Mouse (Mus musculus) midbrain, postnatal 0 days (tissue): ENCODE data around the gene Arhgap15. TPM values are rescaled to one million over a fixed set of nuclear protein-coding genes. Genes with fewer than 3 reads are reported as not detected.
A peak's percentile ranks its signal among the peaks of the same experiment; 100 is the strongest.

Experiments
- ATAC-seq: fragments of 200-750 bp; cut with Nextera tagmentation; 2 replicates; pipeline ENCODE4 v1.8.0; 2017; ENCODE audit warnings: moderate number of reproducible peaks, mild to moderate bottlenecking, moderate TSS enrichment, moderate library complexity; ENCODE audit not compliant: low FRiP score
- DNase-seq: peaks from one replicate; pipeline ENCODE4 v3.0.0-alpha.2; 2015; ENCODE audit warnings: low spot score
- H3K27ac ChIP-seq: fragments of 300-500 bp; sonication (generic); 2 replicates; pipeline ENCODE4 v1.5.1; 2014; ENCODE audit warnings: low read depth, mild to moderate bottlenecking, low read length, mixed read lengths
- H3K27me3 ChIP-seq: fragments of 300-500 bp; sonication (generic); 2 replicates; pipeline ENCODE4 v1.6.1; 2014; ENCODE audit warnings: low read length, control low read depth, mixed read lengths; ENCODE audit not compliant: insufficient read depth
- H3K36me3 ChIP-seq: fragments of 300-500 bp; sonication (generic); 2 replicates; pipeline ENCODE4 v1.6.1; 2014; ENCODE audit warnings: low read length, control low read depth, mixed read lengths; ENCODE audit not compliant: insufficient read depth
- H3K4me1 ChIP-seq: fragments of 300-500 bp; sonication (generic); 2 replicates; pipeline ENCODE4 v1.6.1; 2014; ENCODE audit warnings: mild to moderate bottlenecking, control low read depth, antibody characterized with exemption, low read length, mixed read lengths; ENCODE audit not compliant: insufficient read depth
- H3K4me2 ChIP-seq: fragments of 300-500 bp; sonication (generic); 2 replicates; pipeline ENCODE4 v1.6.1; 2014; ENCODE audit warnings: low read depth, mild to moderate bottlenecking, low read length, mixed read lengths; ENCODE audit not compliant: poor library complexity, severe bottlenecking
- H3K4me3 ChIP-seq: fragments of 300-500 bp; sonication (generic); 2 replicates; pipeline ENCODE4 v1.5.1; 2014; ENCODE audit warnings: low read depth, mild to moderate bottlenecking, low read length, moderate library complexity
- H3K9ac ChIP-seq: fragments of 300-500 bp; sonication (generic); replicated peaks from 2 replicates; pipeline ENCODE4 v1.6.1; 2014; ENCODE audit warnings: mild to moderate bottlenecking, low read length, moderate library complexity, mixed read lengths; ENCODE audit not compliant: poor library complexity, severe bottlenecking
- H3K9me3 ChIP-seq: fragments of 300-500 bp; sonication (generic); 2 replicates; pipeline ENCODE4 v1.6.1; 2016; ENCODE audit warnings: low read length, control low read depth
- CTCF ChIP-seq: IDR thresholded peaks from 2 replicates; pipeline ENCODE4 v1.5.1; 2016; ENCODE audit warnings: antibody characterized with exemption, mild to moderate bottlenecking
- WGBS: fragments of 180-500 bp; shearing (Covaris S2); extraction: QIAGEN DNeasy Blood & Tissue Kit; methylation state at CpG from one replicate; pipeline ENCODE4 v1.1.7; 2014; 5-methylcytosine and 5-hydroxymethylcytosine counted together
- polyA plus RNA-seq: library from polyadenylated mRNA; unstranded; fragments of >200 nt; fragmentation: Nextera tagmentation; extraction: Ambion mirVana; gene quantifications from 2 replicates; pipeline ENCODE4 v1.2.1, GENCODE M21; 2015
- total RNA-seq: library from RNA; depleted of rRNA; stranded (reverse); fragments of >200 nt; gene quantifications from 2 replicates; pipeline ENCODE4 v1.2.3, GENCODE M21; 2014

Arhgap15 gene
- total and polyA plus RNA-seq, 2 experiments from 2014 or later, result 0.77 to 1.2 TPM

DNA sequence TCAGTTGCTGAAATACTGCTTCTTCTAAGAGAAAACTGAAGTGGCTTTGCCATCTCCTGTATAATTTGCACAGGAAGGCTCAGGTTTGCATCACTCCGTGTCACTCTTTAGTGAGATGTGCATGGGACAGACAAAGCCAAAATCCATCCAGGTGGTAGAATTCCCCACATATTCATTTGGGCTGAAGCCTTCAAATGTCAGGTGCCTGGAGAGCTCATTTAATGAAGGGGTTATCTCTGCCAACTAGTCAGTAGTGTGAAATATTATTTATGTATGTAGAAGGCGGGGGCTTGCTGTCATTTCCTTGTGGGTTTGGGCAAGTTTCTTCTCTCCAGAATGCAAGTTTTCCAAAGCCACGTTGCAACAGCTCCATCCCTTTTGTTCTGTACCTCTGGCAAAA, 268.1 kb downstream of the Arhgap15 start:
- Histone ChIP-seq H3K4me1 (no peaks in the 10 kb centered on the region), H3K27me3 (no peaks in the 10 kb centered on the region), H3K4me2 (no peak overlapping the region), H3K27ac (no peak overlapping the region), H3K9ac (no peak overlapping the region), H3K36me3 (no peaks in the 10 kb centered on the region), H3K4me3 (no peak overlapping the region), H3K9me3 (no peaks in the 10 kb centered on the region)
- DNase-seq (peak; percentile 44), ATAC-seq (no peak)
- no peak for TF ChIP-seq CTCF
- 68% methylated on average over 3 of the region's 3 CpGs for WGBS

DNA sequence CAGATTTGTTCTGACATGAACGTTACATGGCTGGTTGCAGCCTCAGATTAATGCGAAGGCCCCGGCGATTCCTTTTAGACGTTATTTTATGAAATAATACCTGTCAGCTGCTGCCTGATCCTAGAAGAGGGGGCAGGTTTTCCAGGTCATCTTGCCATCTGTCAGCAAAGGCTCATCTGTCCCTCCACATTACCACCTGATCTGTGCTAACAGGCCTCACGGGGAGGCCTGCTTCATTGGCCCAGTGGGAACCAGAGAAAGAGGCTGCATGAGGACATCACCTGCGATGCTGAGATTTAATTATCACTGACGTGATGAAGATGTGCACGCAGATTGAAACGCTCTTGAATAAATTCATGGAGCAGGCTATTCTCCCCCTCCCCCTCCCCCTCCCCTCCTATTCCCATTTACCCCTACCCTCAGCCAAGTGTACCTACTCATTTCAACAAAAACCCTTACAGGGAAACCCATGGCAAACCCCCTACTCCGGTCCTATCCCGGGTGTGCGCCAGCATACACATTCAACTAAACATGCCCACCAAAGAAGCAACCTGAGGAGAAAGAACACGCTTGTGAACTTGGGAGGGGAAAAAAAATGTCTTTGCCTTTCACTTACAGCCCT, 268.9 kb downstream of the Arhgap15 start:
- TF ChIP-seq CTCF, result no peak
- Histone ChIP-seq H3K4me2 (no peak overlapping the region), H3K9ac (no peak overlapping the region), H3K27ac (no peak overlapping the region), H3K9me3 (no peaks in the 10 kb centered on the region), H3K4me1 (no peaks in the 10 kb centered on the region), H3K36me3 (no peaks in the 10 kb centered on the region), H3K27me3 (no peaks in the 10 kb centered on the region), H3K4me3 (no peak overlapping the region)
- ATAC-seq (no peak), DNase-seq (peak; percentile 66)
- 54% methylated on average over 14 of the region's 14 CpGs for WGBS

DNA sequence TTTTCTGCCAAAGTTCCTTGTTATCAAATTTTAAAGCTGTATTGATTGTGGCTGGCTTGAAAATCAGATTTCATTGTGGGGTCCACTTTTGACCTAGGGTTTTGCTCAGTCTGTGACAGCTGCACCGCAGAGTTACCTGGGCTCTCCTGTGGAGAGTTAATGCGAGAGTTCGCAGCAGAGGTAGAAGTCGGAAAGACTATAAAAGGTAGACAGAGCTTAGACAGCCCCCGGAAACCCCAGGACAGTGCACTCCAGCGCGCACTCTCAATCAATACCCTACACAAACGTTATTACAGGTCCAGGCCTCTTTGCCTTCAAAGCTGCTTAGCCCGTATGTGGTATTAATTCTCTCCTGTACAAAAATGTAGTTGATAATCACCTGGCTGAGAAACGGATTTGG, 269.4 kb downstream of the Arhgap15 start:
- H3K4me3 ChIP-seq, result no peak overlapping the region
- ATAC-seq (no peak), DNase-seq (no peak)
- no peak overlapping the region for H3K27ac ChIP-seq
- no peak overlapping the region for H3K4me2 ChIP-seq
- no peaks in the 10 kb centered on the region for H3K9me3 ChIP-seq
- no peaks in the 10 kb centered on the region for H3K4me1 ChIP-seq
- H3K27me3 ChIP-seq, result no peaks in the 10 kb centered on the region
- H3K9ac ChIP-seq, result no peak overlapping the region
- H3K36me3 ChIP-seq, result no peaks in the 10 kb centered on the region
- 79% methylated on average over 10 of the region's 10 CpGs for WGBS
- TF ChIP-seq CTCF, result no peak

DNA sequence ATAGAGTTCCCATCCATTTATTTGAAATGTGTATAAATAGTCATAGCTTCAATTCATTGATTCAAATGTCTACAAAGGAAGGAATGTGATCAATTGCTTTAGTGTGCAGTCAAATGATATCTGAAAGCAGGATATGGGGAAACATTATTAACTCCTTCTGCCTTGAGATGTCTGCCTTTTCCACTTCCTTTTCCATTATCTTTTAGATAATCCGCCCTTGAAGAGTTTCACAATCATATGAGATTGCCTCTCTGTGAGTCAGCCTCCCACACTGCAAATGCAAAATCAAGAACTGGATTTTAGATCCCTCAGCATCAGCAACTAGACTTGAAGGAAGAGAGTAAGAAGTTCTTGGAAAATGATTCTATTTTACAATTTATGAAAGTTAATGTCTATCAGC, 276.1 kb downstream of the Arhgap15 start:
- no peaks in the 10 kb centered on the region for H3K9me3 ChIP-seq
- H3K9ac ChIP-seq, result no peak overlapping the region
- H3K4me2 ChIP-seq, result no peak overlapping the region
- H3K4me1 ChIP-seq, result no peaks in the 10 kb centered on the region
- H3K27me3 ChIP-seq, result no peaks in the 10 kb centered on the region
- ATAC-seq (no peak), DNase-seq (no peak)
- no peak overlapping the region for H3K27ac ChIP-seq
- no peak for TF ChIP-seq CTCF
- no peak overlapping the region for H3K4me3 ChIP-seq
- H3K36me3 ChIP-seq, result no peaks in the 10 kb centered on the region
- WGBS, result 79% methylated on average over 1 of the region's 1 CpGs

DNA sequence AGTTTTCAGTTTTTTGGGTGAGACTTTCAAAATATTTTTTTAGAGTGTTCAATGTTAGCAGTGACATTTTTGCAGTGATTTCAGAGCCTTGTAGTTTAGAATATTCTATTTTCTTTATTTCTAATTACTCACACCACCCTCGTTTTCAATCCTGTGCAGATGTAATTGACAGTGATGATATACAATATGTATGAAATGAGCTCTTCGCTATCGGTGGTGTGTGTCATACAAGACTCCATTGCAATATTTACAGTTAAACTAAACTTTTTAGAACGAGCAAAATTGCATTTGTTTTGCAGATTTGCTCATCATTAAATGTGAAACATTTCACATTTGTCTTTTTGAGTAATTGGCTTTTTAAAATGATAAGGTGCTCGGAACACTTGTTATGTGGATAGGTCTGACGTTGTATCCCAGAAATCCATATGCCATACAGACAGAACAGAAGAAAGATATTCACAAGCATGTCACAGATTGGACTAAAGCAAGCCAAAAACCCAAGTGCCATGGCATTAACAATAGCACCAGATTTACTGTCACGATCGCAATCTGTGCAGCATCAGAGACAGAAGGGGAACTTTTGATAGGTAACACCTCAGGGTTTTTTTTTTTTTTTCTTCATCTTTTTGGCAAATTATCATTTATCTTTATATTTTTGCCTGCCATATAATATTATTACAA, 280.6 kb downstream of the Arhgap15 start:
- H3K4me2 ChIP-seq, result no peak overlapping the region
- peak; percentile 25 for DNase-seq
- ATAC-seq, result no peak
- no peaks in the 10 kb centered on the region for H3K9me3 ChIP-seq
- no peak overlapping the region for H3K9ac ChIP-seq
- no peak overlapping the region for H3K27ac ChIP-seq
- H3K36me3 ChIP-seq, result no peaks in the 10 kb centered on the region
- no peaks in the 10 kb centered on the region for H3K4me1 ChIP-seq
- no peak overlapping the region for H3K4me3 ChIP-seq
- WGBS, result 83% methylated on average over 8 of the region's 8 CpGs
- no peak for TF ChIP-seq CTCF
- no peaks in the 10 kb centered on the region for H3K27me3 ChIP-seq

DNA sequence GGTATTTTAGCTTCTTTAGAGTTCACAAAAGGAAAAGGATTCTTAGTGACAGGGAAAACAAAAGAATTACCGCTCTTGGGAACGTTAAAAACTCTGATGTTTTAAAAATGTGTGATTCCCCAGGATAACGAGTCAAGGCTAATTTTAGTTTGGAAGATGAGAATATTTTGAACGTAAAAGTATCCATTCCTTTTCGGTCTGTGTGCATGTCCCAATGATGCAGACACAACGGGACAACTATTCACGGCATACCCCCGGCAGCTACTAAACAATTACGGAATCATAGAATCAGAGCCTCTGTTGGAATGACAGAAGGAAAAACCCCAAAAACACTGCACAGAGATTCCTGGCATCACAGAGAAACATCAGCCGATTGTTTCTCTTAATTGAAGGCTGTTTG, 281.2 kb downstream of the Arhgap15 start:
- no peak overlapping the region for H3K9ac ChIP-seq
- H3K36me3 ChIP-seq, result no peaks in the 10 kb centered on the region
- no peak for ATAC-seq
- H3K27ac ChIP-seq, result no peak overlapping the region
- no peak overlapping the region for H3K4me2 ChIP-seq
- H3K4me1 ChIP-seq, result no peaks in the 10 kb centered on the region
- WGBS, result 87% methylated on average over 10 of the region's 10 CpGs
- H3K9me3 ChIP-seq, result no peaks in the 10 kb centered on the region
- TF ChIP-seq CTCF, result no peak
- DNase-seq, result no peak
- no peak overlapping the region for H3K4me3 ChIP-seq
- H3K27me3 ChIP-seq, result no peaks in the 10 kb centered on the region
